Mouse (Mus musculus) MEL (cell line): ENCODE results near the gene Oxt.

Experiments used
- CTCF ChIP-seq, 3 experiments: IDR thresholded peaks in 2 of 3; conservative IDR thresholded peaks in 1 of 3; 2 replicates each; pipeline ENCODE4 v1.5.1; 2011 to 2012; ENCODE audit warnings: low read length in 3 of 3, low read depth in 2 of 3, mild to moderate bottlenecking in 2 of 3, improper control_type of control experiment in 1 of 3, inconsistent platforms in 1 of 3, mixed read lengths in 1 of 3, moderate library complexity in 1 of 3; ENCODE audit not compliant: control insufficient read depth in 1 of 3, insufficient read depth in 1 of 3, poor library complexity in 1 of 3, severe bottlenecking in 1 of 3
- E2F4 ChIP-seq: IDR thresholded peaks from 2 replicates; pipeline ENCODE4 v1.6.1; 2011; ENCODE audit warnings: low read depth, low read length, improper control_type of control experiment, borderline replicate concordance
- EP300 ChIP-seq, 2 experiments: IDR thresholded peaks; 2 replicates each; pipeline ENCODE4 v1.6.1; 2011; ENCODE audit warnings: improper control_type of control experiment in 2 of 2, low read length in 2 of 2, low read depth in 1 of 2, mild to moderate bottlenecking in 1 of 2
- JUND ChIP-seq: IDR thresholded peaks from 2 replicates; pipeline ENCODE4 v1.6.1; 2011; ENCODE audit warnings: low read depth, mild to moderate bottlenecking, improper control_type of control experiment, low read length
- KAT2A ChIP-seq: conservative IDR thresholded peaks from 2 replicates; pipeline ENCODE4 v1.6.1; 2012; ENCODE audit warnings: low read depth, low read length, improper control_type of control experiment, inconsistent platforms
- USF1 ChIP-seq: IDR thresholded peaks from 2 replicates; pipeline ENCODE4 v1.6.1; 2014; ENCODE audit warnings: low read depth, mild to moderate bottlenecking, inconsistent platforms, low read length, improper control_type of control experiment, moderate library complexity
- ZC3H11A ChIP-seq: IDR thresholded peaks from 2 replicates; pipeline ENCODE4 v1.6.1; 2012; ENCODE audit warnings: low read depth, mild to moderate bottlenecking, inconsistent platforms, low read length, improper control_type of control experiment
- ZMIZ1 ChIP-seq: IDR thresholded peaks from 2 replicates; pipeline ENCODE4 v1.6.1; 2012; ENCODE audit warnings: low read depth, mild to moderate bottlenecking, inconsistent platforms, low read length, improper control_type of control experiment, moderate library complexity

DNA sequence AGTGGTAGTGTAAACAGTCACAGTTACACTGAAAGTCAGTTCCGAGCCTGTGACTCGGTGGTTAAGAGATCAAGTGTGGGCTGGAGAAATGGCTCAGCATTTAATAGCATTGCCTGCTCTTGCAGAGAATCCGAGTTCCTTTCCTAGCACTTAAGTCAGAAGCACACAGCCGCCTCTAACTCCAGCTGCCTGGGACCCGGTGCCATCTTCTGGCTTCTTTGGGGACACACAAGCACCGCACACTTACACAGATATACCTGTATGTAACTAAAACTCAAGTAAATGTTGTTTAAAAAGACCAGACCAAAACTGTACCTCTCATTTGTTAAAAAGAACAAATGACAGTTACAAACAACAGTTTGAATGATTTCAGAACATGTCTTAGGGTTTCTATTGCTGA, 47.5 kb upstream of the Oxt start:
- TF ChIP-seq KAT2A = no peak
- TF ChIP-seq USF1 = no peak
- no peak for TF ChIP-seq CTCF (IDR thresholded peaks at IDR 0.05 in 2 of 3, conservative IDR thresholded peaks at IDR 0.05 in 1 of 3; ENCODE audit: control insufficient read depth in 1 of 3, insufficient read depth in 1 of 3, low read depth in 2 of 3, low read length in 3 of 3, poor library complexity in 1 of 3, severe bottlenecking in 1 of 3)
- no peak for TF ChIP-seq JUND
- no peak for TF ChIP-seq E2F4
- no peak for TF ChIP-seq EP300 (IDR thresholded peaks at IDR 0.05; ENCODE audit: low read depth in 1 of 2, low read length in 2 of 2)
- TF ChIP-seq ZC3H11A = no peak
- no peak for TF ChIP-seq ZMIZ1
